Mouse (Mus musculus) liver, adult 2 months (tissue): ENCODE measurements around the gene Pdlim3.

Experiments used
- CTCF ChIP-seq: fragments of 200-500 bp; IDR thresholded peaks from 2 replicates; pipeline ENCODE4 v1.5.1; 2011; ENCODE audit warnings: low read depth, low read length, control low read depth
- POLR2A ChIP-seq: fragments of 200-500 bp; IDR thresholded peaks from 2 replicates; pipeline ENCODE4 v1.6.1; 2011; ENCODE audit warnings: low read length, control low read depth; ENCODE audit not compliant: insufficient read depth; ENCODE audit errors: extremely low read depth

GRCm38 (mm10) chr8:45880457-45880856 lies 4.8 kb upstream of the Pdlim3 start:
- TF ChIP-seq POLR2A, result no peak
- TF ChIP-seq CTCF, result no peak
